8 mouse cellular contexts compared by ENCODE assay signal in the genomic region with DNA sequence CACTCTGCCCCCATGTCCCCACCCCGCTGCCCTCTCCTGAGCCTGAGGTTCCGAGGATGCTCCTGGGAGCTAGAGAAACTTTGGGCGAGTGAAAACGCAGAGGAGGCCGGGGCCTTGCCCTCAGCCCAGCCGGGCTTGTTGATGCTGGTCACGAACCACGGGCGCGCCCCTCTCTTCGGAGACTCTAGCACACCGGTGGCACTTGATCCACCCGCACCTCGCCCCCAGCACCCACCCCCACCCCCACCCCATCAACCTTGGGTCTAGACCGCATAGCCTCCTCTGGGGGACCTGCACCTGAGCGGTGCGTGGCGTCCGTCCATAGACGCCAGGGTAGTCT. TPM values are rescaled to one million over a fixed set of nuclear protein-coding genes. Genes with fewer than 3 reads are reported as not detected.
DNase-seq lines count a peak whose midpoint lies in the region; ATAC-seq and TF ChIP-seq lines count a peak whose summit lies in the region.

No protein-coding gene starts in this region.

- peak overlapping the region; percentile 83 for H3K9ac ChIP-seq in kidney, embryonic 14.5 days (ENCODE audit: low read depth, low read length)
- peak overlapping the region; percentile 77 for H3K9ac ChIP-seq in hindbrain, embryonic 13.5 days
- H3K9ac ChIP-seq in midbrain, embryonic 13.5 days (replicated peaks): peak overlapping the region; percentile 73

- peaks cover 80% of the 10 kb centered on the region for H3K27me3 ChIP-seq in kidney, embryonic 14.5 days (ENCODE audit: control insufficient read depth, insufficient read depth, low read length)
- H3K27me3 ChIP-seq in hindbrain, embryonic 13.5 days: peaks cover 82% of the 10 kb centered on the region
- H3K27me3 ChIP-seq in midbrain, embryonic 13.5 days: peaks cover 79% of the 10 kb centered on the region

- no peak overlapping the region for H3K27ac ChIP-seq in kidney, embryonic 14.5 days (ENCODE audit: low read depth, low read length)
- H3K27ac ChIP-seq in bone marrow macrophage, adult 2 months (ENCODE audit: insufficient read depth, low read depth, low read length): no peak overlapping the region
- no peak overlapping the region for H3K27ac ChIP-seq in hindbrain, embryonic 13.5 days
- peak overlapping the region; percentile 69; the same call in 1 of the 2 replicates for H3K27ac ChIP-seq in midbrain, embryonic 13.5 days

- TF ChIP-seq CTCF in bone marrow macrophage, adult 2 months (IDR thresholded peaks at IDR 0.05; ENCODE audit: low read depth, low read length): no peak

- H3K36me3 ChIP-seq in kidney, embryonic 14.5 days (ENCODE audit: control insufficient read depth, insufficient read depth, low read length): no peaks in the 10 kb centered on the region
- H3K36me3 ChIP-seq in hindbrain, embryonic 13.5 days: no peaks in the 10 kb centered on the region
- no peaks in the 10 kb centered on the region for H3K36me3 ChIP-seq in midbrain, embryonic 13.5 days

- ATAC-seq in kidney, embryonic 14.5 days (ENCODE audit: low FRiP score, low TSS enrichment): peak; percentile 45
- peak; percentile 37 for ATAC-seq in hindbrain, embryonic 13.5 days (ENCODE audit: low FRiP score)
- ATAC-seq in midbrain, embryonic 13.5 days: peak; percentile 31

- H3K9me3 ChIP-seq in kidney, embryonic 14.5 days (ENCODE audit: control insufficient read depth, low read length): no peaks in the 10 kb centered on the region
- H3K9me3 ChIP-seq in hindbrain, embryonic 13.5 days: no peaks in the 10 kb centered on the region
- no peaks in the 10 kb centered on the region for H3K9me3 ChIP-seq in midbrain, embryonic 13.5 days

- peak overlapping the region; percentile 70 for H3K4me3 ChIP-seq in kidney, embryonic 14.5 days (ENCODE audit: low read length)
- H3K4me3 ChIP-seq in bone marrow macrophage, adult 2 months (ENCODE audit: insufficient read depth, low read length): peak overlapping the region; percentile 89
- peak overlapping the region; percentile 56 for H3K4me3 ChIP-seq in hindbrain, embryonic 13.5 days
- H3K4me3 ChIP-seq in midbrain, embryonic 13.5 days (replicated peaks): peak overlapping the region; percentile 57

- WGBS in kidney, embryonic 14.5 days: 2% methylated on average over 19 of the region's 20 CpGs
- 0% methylated on average over 20 of the region's 20 CpGs for whole genome bisulfite sequencing in hindbrain, embryonic 13.5 days
- WGBS in midbrain, embryonic 13.5 days: 1% methylated on average over 20 of the region's 20 CpGs

- no peak for TF ChIP-seq POLR2A in bone marrow macrophage, adult 2 months (IDR thresholded peaks at IDR 0.05; ENCODE audit: borderline replicate concordance, low read depth, low read length)

- peak overlapping the region; percentile 99 for H3K4me2 ChIP-seq in kidney, embryonic 14.5 days (replicated peaks; ENCODE audit: low read depth, low read length)
- peak overlapping the region; percentile 88 for H3K4me2 ChIP-seq in hindbrain, embryonic 13.5 days
- H3K4me2 ChIP-seq in midbrain, embryonic 13.5 days (replicated peaks): peak overlapping the region; percentile 83

- DNase-seq in kidney, adult 9 months: no peak
- no peak for DNase-seq in Muller cell, postnatal 12 days (ENCODE audit: inconsistent ontology term)
- no peak for DNase-seq in layer of hippocampus, adult 18-20 months (ENCODE audit: low spot score in 2 of 2)
- no peak for DNase-seq in thymus, postnatal 25 days

- H3K4me1 ChIP-seq in kidney, embryonic 14.5 days (ENCODE audit: control insufficient read depth, insufficient read depth, low read length): peaks cover 9% of the 10 kb centered on the region
- 0 out of 2 replicates have a peak, but pooled peaks cover 3% of the 10 kb centered on the region for H3K4me1 ChIP-seq in bone marrow macrophage, adult 2 months (ENCODE audit: control insufficient read depth, insufficient read depth, low read length)
- H3K4me1 ChIP-seq in hindbrain, embryonic 13.5 days (replicated peaks): peaks cover 28% of the 10 kb centered on the region
- H3K4me1 ChIP-seq in midbrain, embryonic 13.5 days (replicated peaks): peaks cover 36% of the 10 kb centered on the region

RNA-seq across cellular contexts. Expression of gene Spag6, which starts 0.7 kb away (rescaled TPM):
- 0.07 and 0.09 TPM in 2 replicates for polyA plus RNA-seq in kidney, embryonic 14.5 days (2014; fragmentation: Nextera tagmentation; extraction: Ambion mirVana)
- polyA plus RNA-seq in bone marrow macrophage, adult 2 months (2012; ENCODE audit: insufficient read depth, insufficient read length, missing spikeins): not detected in 2 replicates
- 0.16 and 0.32 TPM in 2 replicates for polyA plus RNA-seq in hindbrain, embryonic 13.5 days (2015; fragmentation: Nextera tagmentation; extraction: Ambion mirVana)
- polyA plus RNA-seq in midbrain, embryonic 13.5 days (2015; fragmentation: Nextera tagmentation; extraction: Ambion mirVana): 0.24 and 0.28 TPM in 2 replicates
- total RNA-seq in layer of hippocampus, adult 18-20 months (2021): 10 to 100 TPM; 10.2 to 10.8 TPM

RNA-seq across cellular contexts. Expression of gene Bmi1, which starts 17.8 kb away (rescaled TPM):
- 34.7 and 44.1 TPM in 2 replicates for polyA plus RNA-seq in kidney, embryonic 14.5 days (2014; fragmentation: Nextera tagmentation; extraction: Ambion mirVana)
- 22.4 and 24.6 TPM in 2 replicates for polyA plus RNA-seq in bone marrow macrophage, adult 2 months (2012; ENCODE audit: insufficient read depth, insufficient read length, missing spikeins)
- 30.5 and 32.7 TPM in 2 replicates for polyA plus RNA-seq in hindbrain, embryonic 13.5 days (2015; fragmentation: Nextera tagmentation; extraction: Ambion mirVana)
- 33.9 and 34.2 TPM in 2 replicates for polyA plus RNA-seq in midbrain, embryonic 13.5 days (2015; fragmentation: Nextera tagmentation; extraction: Ambion mirVana)
- 10 to 100 TPM; 65.6 to 68.9 TPM for total RNA-seq in layer of hippocampus, adult 18-20 months (2021)

RNA-seq across cellular contexts. Expression of gene Commd3, which starts 22.4 kb away (rescaled TPM):
- polyA plus RNA-seq in kidney, embryonic 14.5 days (2014; fragmentation: Nextera tagmentation; extraction: Ambion mirVana): 215 and 264 TPM in 2 replicates
- polyA plus RNA-seq in bone marrow macrophage, adult 2 months (2012; ENCODE audit: insufficient read depth, insufficient read length, missing spikeins): 140 and 147 TPM in 2 replicates
- polyA plus RNA-seq in hindbrain, embryonic 13.5 days (2015; fragmentation: Nextera tagmentation; extraction: Ambion mirVana): 207 and 214 TPM in 2 replicates
- polyA plus RNA-seq in midbrain, embryonic 13.5 days (2015; fragmentation: Nextera tagmentation; extraction: Ambion mirVana): 189 and 191 TPM in 2 replicates
- 10 to 100 TPM; 85.4 to 92.4 TPM for total RNA-seq in layer of hippocampus, adult 18-20 months (2021)
